Comparison of ENCODE assay signal across 9 mouse cellular contexts in genomic region chr5:66968925-66969711, GRCm38 (mm10).
A peak's percentile ranks its signal among the peaks of the same experiment; 100 is the strongest.
DNase-seq lines count a peak whose midpoint lies in the region; ATAC-seq lines count a peak whose summit lies in the region.
"Had no signal": no experiment of that assay in that cellular context is flagged by ENCODE, and none has a peak within 500 bp of the region (broad histone marks: within the 10 kb centered on the region; RNA-seq: fewer than 3 reads in every experiment).

No protein-coding gene starts in this region.

- intact Hi-C loops in heart, postnatal 10 days (cut with DNase I) = no loop called here

- peak overlapping the region; percentile 5 to 29; a peak in 2 of 4 replicates for H3K4me3 ChIP-seq in heart, embryonic 14.5 days (ENCODE audit: control insufficient read depth in 1 of 2, insufficient read depth in 1 of 2, low read depth in 1 of 2, low read length in 2 of 2)
- peak overlapping the region; percentile 25 for H3K4me3 ChIP-seq in hindbrain, embryonic 11.5 days (ENCODE audit: low read depth, low read length)
- H3K4me3 ChIP-seq in midbrain, embryonic 13.5 days (replicated peaks) = peak overlapping the region; percentile 29; the same call in 1 of the 2 replicates

- no peaks in the 10 kb centered on the region for H3K36me3 ChIP-seq in heart, embryonic 14.5 days (ENCODE audit: control insufficient read depth, insufficient read depth, low read length)
- H3K36me3 ChIP-seq in hindbrain, embryonic 11.5 days (ENCODE audit: control insufficient read depth, insufficient read depth, low read length) = no peaks in the 10 kb centered on the region
- no peaks in the 10 kb centered on the region for H3K36me3 ChIP-seq in midbrain, embryonic 13.5 days

- no peaks in the 10 kb centered on the region; the same call in 1 of the 2 replicates for H3K27me3 ChIP-seq in heart, embryonic 14.5 days (ENCODE audit: control insufficient read depth, insufficient read depth, low read length)
- H3K27me3 ChIP-seq in hindbrain, embryonic 11.5 days (ENCODE audit: control insufficient read depth, insufficient read depth, low read length) = no peaks in the 10 kb centered on the region
- no peaks in the 10 kb centered on the region for H3K27me3 ChIP-seq in midbrain, embryonic 13.5 days

- no peak overlapping the region for H3K27ac ChIP-seq in heart, embryonic 14.5 days (replicated peaks in 1 of 2; ENCODE audit: control insufficient read depth in 1 of 2, insufficient read depth in 1 of 2, low read depth in 2 of 2, low read length in 2 of 2)
- peak overlapping the region; percentile 82 for H3K27ac ChIP-seq in hindbrain, embryonic 11.5 days (ENCODE audit: low read depth, low read length)
- peak overlapping the region; percentile 78 for H3K27ac ChIP-seq in midbrain, embryonic 13.5 days

- ATAC-seq in heart, embryonic 14.5 days (ENCODE audit: insufficient number of reproducible peaks, insufficient read depth, low FRiP score, low read depth) = no peak
- no peak for ATAC-seq in hindbrain, embryonic 11.5 days (ENCODE audit: low FRiP score)
- ATAC-seq in midbrain, embryonic 13.5 days = no peak; the same call in 1 of the 2 replicates
- ATAC-seq: CD4-positive, CD25-positive, alpha-beta regulatory T cell, adult 4 months had no signal

- H3K9ac ChIP-seq in heart, embryonic 14.5 days (ENCODE audit: low read length) = no peak overlapping the region
- peak overlapping the region; percentile 40; the same call in 1 of the 2 replicates for H3K9ac ChIP-seq in hindbrain, embryonic 11.5 days (ENCODE audit: low read depth, low read length)
- H3K9ac ChIP-seq in midbrain, embryonic 13.5 days (replicated peaks) = peak overlapping the region; percentile 56; the same call in 1 of the 2 replicates

- 47% methylated on average over 19 of the region's 19 CpGs for WGBS in heart, embryonic 14.5 days
- 52% methylated on average over 19 of the region's 19 CpGs for WGBS in hindbrain, embryonic 11.5 days
- 61% methylated on average over 19 of the region's 19 CpGs for WGBS in midbrain, embryonic 13.5 days

- H3K4me2 ChIP-seq in heart, embryonic 14.5 days (ENCODE audit: low read length) = peak overlapping the region; percentile 65
- H3K4me2 ChIP-seq in hindbrain, embryonic 11.5 days (replicated peaks; ENCODE audit: low read depth, low read length) = peak overlapping the region; percentile 39
- peak overlapping the region; percentile 57 for H3K4me2 ChIP-seq in midbrain, embryonic 13.5 days (replicated peaks)

- H3K4me1 ChIP-seq in heart, embryonic 14.5 days (ENCODE audit: control insufficient read depth in 2 of 2, insufficient read depth in 2 of 2, low read length in 2 of 2) = peaks cover 5 to 14% of the 10 kb centered on the region in 2 experiments
- H3K4me1 ChIP-seq in hindbrain, embryonic 11.5 days (replicated peaks; ENCODE audit: control insufficient read depth, insufficient read depth, low read length) = peaks cover 4% of the 10 kb centered on the region; the same call in 1 of the 2 replicates
- peaks cover 30% of the 10 kb centered on the region for H3K4me1 ChIP-seq in midbrain, embryonic 13.5 days (replicated peaks)

- no peaks in the 10 kb centered on the region for H3K9me3 ChIP-seq in heart, embryonic 14.5 days (ENCODE audit: control insufficient read depth, low read length)
- no peaks in the 10 kb centered on the region for H3K9me3 ChIP-seq in hindbrain, embryonic 11.5 days (ENCODE audit: control insufficient read depth, low read length)
- H3K9me3 ChIP-seq in midbrain, embryonic 13.5 days = no peaks in the 10 kb centered on the region

- no peak for DNase-seq in heart, postnatal 10 days
- peak; percentile 23 for DNase-seq in embryo, embryonic 9.5 days (ENCODE audit: extremely low spot score)
- DNase-seq in hindbrain, embryonic 11.5 days (ENCODE audit: low spot score) = peak; percentile 32
- DNase-seq in layer of hippocampus, postnatal 10 days (ENCODE audit: low spot score in 2 of 2) = no peak
- no peak for DNase-seq in right cerebral cortex, adult 2 months (ENCODE audit: low spot score in 2 of 2)
- DNase-seq in cerebellum, adult 18-20 months = no peak

Comparison
In these comparisons a context has a peak if more than half of its experiments do, and no peak if none do; other contexts are left out.
1. H3K27ac ChIP-seq: peak in hindbrain, embryonic 11.5 days (single experiment) and midbrain, embryonic 13.5 days (single experiment); none in heart, embryonic 14.5 days (0 of 2).
2. DNase-seq: peak in embryo, embryonic 9.5 days (single experiment) and hindbrain, embryonic 11.5 days (single experiment); none in heart, postnatal 10 days (0 of 2), layer of hippocampus, postnatal 10 days (0 of 2), right cerebral cortex, adult 2 months (0 of 2) and cerebellum, adult 18-20 months (0 of 2).
3. Peak in every context shown above with its lines, with median percentiles within 50 percentile points of each other: H3K4me2 ChIP-seq and H3K4me3 ChIP-seq.